Mouse (Mus musculus) small intestine, adult 2 months (tissue): ENCODE measurements around the gene Cyp2c23.

ENCODE experiments used
- CTCF ChIP-seq: fragments of 200-500 bp; IDR thresholded peaks from 2 replicates; pipeline ENCODE4 v1.5.1; 2012; ENCODE audit warnings: low read depth, mild to moderate bottlenecking, control low read depth, inconsistent platforms, low read length, moderate library complexity, mixed read lengths; ENCODE audit not compliant: insufficient replicate concordance, insufficient read length; ENCODE audit errors: extremely low read depth
- POLR2A ChIP-seq: fragments of 200-500 bp; IDR thresholded peaks from 2 replicates; pipeline ENCODE4 v1.6.1; 2012; ENCODE audit warnings: low read depth, mild to moderate bottlenecking, control low read depth, inconsistent platforms, low read length, moderate library complexity

DNA sequence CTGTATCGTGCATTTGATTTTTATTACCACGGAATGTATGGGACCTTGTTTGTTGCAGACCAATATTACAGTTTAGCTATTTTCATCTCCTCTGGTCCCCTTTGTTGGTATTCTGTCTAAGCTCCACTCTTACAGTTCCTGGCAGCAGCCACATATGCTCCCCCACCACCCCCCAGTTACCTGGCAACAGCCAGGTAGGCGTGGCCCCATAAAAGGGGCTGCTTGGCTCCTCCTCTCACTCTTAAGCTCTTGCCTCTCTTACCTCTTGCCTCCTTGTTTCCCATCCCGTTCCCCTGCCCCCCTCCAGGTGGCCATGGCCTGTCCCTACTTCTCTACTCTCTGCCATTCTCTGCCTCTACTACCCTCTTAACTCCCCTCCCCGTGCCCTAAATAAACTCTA, 42.2 kb upstream of the Cyp2c23 start:
- no peak for TF ChIP-seq CTCF
- no peak for TF ChIP-seq POLR2A
